Comparison of ENCODE assay signal across 26 mouse cellular contexts in the genomic region with DNA sequence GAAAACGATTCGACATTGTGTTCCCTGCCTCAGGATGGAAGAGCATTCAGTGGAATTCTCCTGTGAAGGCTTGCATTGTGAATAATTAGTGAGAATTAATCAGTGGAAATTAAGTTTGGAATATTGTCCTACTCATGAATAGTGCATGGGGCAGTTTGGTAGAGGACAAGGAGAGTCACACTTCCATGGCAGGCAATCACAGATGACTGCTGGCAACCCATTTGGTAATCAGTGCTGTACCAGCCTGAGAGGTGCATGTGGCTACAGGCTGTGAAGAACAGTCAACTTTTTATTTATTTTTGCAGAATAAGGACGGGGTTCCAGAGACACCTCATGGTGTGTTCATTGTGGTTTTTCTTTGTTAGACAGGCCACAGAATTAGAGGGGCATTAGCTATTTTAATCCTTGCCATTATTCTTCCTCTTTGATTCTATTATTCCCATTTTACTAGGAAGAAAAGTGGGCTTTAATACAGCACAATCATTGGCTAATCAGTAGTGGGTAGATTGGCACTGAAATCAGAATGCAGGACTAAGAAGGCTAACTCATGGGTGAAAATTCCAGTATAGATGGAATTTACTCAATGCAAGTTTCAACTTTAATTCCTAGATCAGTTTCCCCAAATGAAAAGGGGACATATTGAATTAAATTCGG.
DNase-seq lines count a peak whose midpoint lies in the region; ATAC-seq and TF ChIP-seq lines count a peak whose summit lies in the region.
"Had no signal": no experiment of that assay in that cellular context is flagged by ENCODE, and none has a peak within 500 bp of the region (broad histone marks: within the 10 kb centered on the region; RNA-seq: fewer than 3 reads in every experiment).

No protein-coding gene starts in this region.

- peak; percentile 54; the same call in 1 of the 2 replicates for ATAC-seq in hindbrain, embryonic 12.5 days (ENCODE audit: low FRiP score)
- no peak for ATAC-seq in hindbrain, postnatal 0 days
- peak; percentile 92 for ATAC-seq in forebrain, embryonic 13.5 days
- ATAC-seq in midbrain, embryonic 14.5 days (ENCODE audit: low FRiP score, low TSS enrichment): peak; percentile 37
- ATAC-seq: intestine, postnatal 0 days had no signal

- H3K4me3 ChIP-seq in hindbrain, embryonic 12.5 days: no peak overlapping the region
- H3K4me3 ChIP-seq in hindbrain, postnatal 0 days (ENCODE audit: low read length): no peak overlapping the region
- H3K4me3 ChIP-seq in forebrain, embryonic 13.5 days: no peak overlapping the region
- H3K4me3 ChIP-seq in midbrain, embryonic 14.5 days (replicated peaks; ENCODE audit: low read depth, low read length): no peak overlapping the region
- H3K4me3 ChIP-seq: embryonic facial prominence, embryonic 13.5 days; hindbrain, embryonic 13.5 days had no signal

- no peaks in the 10 kb centered on the region for H3K27me3 ChIP-seq in hindbrain, embryonic 12.5 days
- H3K27me3 ChIP-seq in hindbrain, postnatal 0 days (ENCODE audit: insufficient read depth, low read length): no peaks in the 10 kb centered on the region
- H3K27me3 ChIP-seq in forebrain, embryonic 13.5 days: no peaks in the 10 kb centered on the region
- no peaks in the 10 kb centered on the region for H3K27me3 ChIP-seq in midbrain, embryonic 14.5 days (ENCODE audit: control insufficient read depth, insufficient read depth, low read length)
- H3K27me3 ChIP-seq: embryonic facial prominence, embryonic 13.5 days; hindbrain, embryonic 13.5 days had no signal

- H3K4me2 ChIP-seq in hindbrain, embryonic 12.5 days (replicated peaks): no peak overlapping the region
- no peak overlapping the region for H3K4me2 ChIP-seq in hindbrain, postnatal 0 days (ENCODE audit: low read depth, low read length)
- peak overlapping the region; percentile 3 for H3K4me2 ChIP-seq in forebrain, embryonic 13.5 days
- H3K4me2 ChIP-seq in midbrain, embryonic 14.5 days (ENCODE audit: low read length): no peak overlapping the region
- H3K4me2 ChIP-seq: embryonic facial prominence, embryonic 13.5 days; hindbrain, embryonic 13.5 days had no signal

- no peak overlapping the region for H3K27ac ChIP-seq in hindbrain, embryonic 12.5 days
- H3K27ac ChIP-seq in hindbrain, postnatal 0 days: no peak overlapping the region
- H3K27ac ChIP-seq in forebrain, embryonic 13.5 days: peak overlapping the region; percentile 65; the same call in 1 of the 2 replicates
- no peak overlapping the region for H3K27ac ChIP-seq in midbrain, embryonic 14.5 days (replicated peaks; ENCODE audit: low read depth, low read length)
- H3K27ac ChIP-seq: embryonic facial prominence, embryonic 13.5 days; hindbrain, embryonic 13.5 days; liver, embryonic 14.5 days; macrophage; stomach, postnatal 0 days had no signal

- no peaks in the 10 kb centered on the region for H3K9me3 ChIP-seq in hindbrain, embryonic 12.5 days (replicated peaks)
- H3K9me3 ChIP-seq in hindbrain, postnatal 0 days (ENCODE audit: low read length): no peaks in the 10 kb centered on the region
- H3K9me3 ChIP-seq in forebrain, embryonic 13.5 days (replicated peaks): no peaks in the 10 kb centered on the region
- no peaks in the 10 kb centered on the region for H3K9me3 ChIP-seq in midbrain, embryonic 14.5 days (ENCODE audit: control insufficient read depth, low read length)
- H3K9me3 ChIP-seq: embryonic facial prominence, embryonic 13.5 days; hindbrain, embryonic 13.5 days had no signal

- 68% methylated on average over 4 of the region's 4 CpGs for WGBS in hindbrain, embryonic 12.5 days
- 54% methylated on average over 4 of the region's 4 CpGs for WGBS in hindbrain, postnatal 0 days
- WGBS in forebrain, embryonic 13.5 days: 11% methylated on average over 4 of the region's 4 CpGs
- WGBS in midbrain, embryonic 14.5 days: 57% methylated on average over 4 of the region's 4 CpGs

- DNase-seq in hindbrain, postnatal 0 days (ENCODE audit: low spot score): no peak
- DNase-seq in brain, embryonic 18.5 days (ENCODE audit: low read depth, low spot score): peak; percentile 10
- DNase-seq in midbrain, embryonic 14.5 days: no peak
- DNase-seq in Muller cell, postnatal 12 days (ENCODE audit: inconsistent ontology term): no peak
- DNase-seq in urinary bladder, postnatal 10 days (ENCODE audit: low spot score): no peak
- DNase-seq: adrenal gland, postnatal 25 days; cerebellum, adult 8-10 months; cerebellum, postnatal 36 days; gastrocnemius, postnatal 10 days; heart, postnatal 14 days; kidney, postnatal 14 days; layer of hippocampus, adult 9-11 months; liver; lung, adult 2 months; lung, postnatal 10 days; right cerebral cortex, postnatal 25 days; thymus, adult 18-20 months; thymus, postnatal 25 days had no signal

- no peak for TF ChIP-seq CTCF in hindbrain, postnatal 0 days (IDR thresholded peaks at IDR 0.05; ENCODE audit: low read depth)

- H3K9ac ChIP-seq in hindbrain, embryonic 12.5 days: no peak overlapping the region
- no peak overlapping the region for H3K9ac ChIP-seq in hindbrain, postnatal 0 days (replicated peaks; ENCODE audit: low read length)
- no peak overlapping the region for H3K9ac ChIP-seq in forebrain, embryonic 13.5 days
- no peak overlapping the region for H3K9ac ChIP-seq in midbrain, embryonic 14.5 days (replicated peaks; ENCODE audit: low read length)
- H3K9ac ChIP-seq: embryonic facial prominence, embryonic 13.5 days; hindbrain, embryonic 13.5 days; liver, embryonic 14.5 days had no signal

- no peaks in the 10 kb centered on the region for H3K4me1 ChIP-seq in hindbrain, embryonic 12.5 days
- H3K4me1 ChIP-seq in hindbrain, postnatal 0 days (ENCODE audit: insufficient read depth, low read length): no peaks in the 10 kb centered on the region
- H3K4me1 ChIP-seq in forebrain, embryonic 13.5 days: peaks cover 36% of the 10 kb centered on the region
- H3K4me1 ChIP-seq in midbrain, embryonic 14.5 days (ENCODE audit: control insufficient read depth, insufficient read depth, low read length): no peaks in the 10 kb centered on the region
- H3K4me1 ChIP-seq: hindbrain, embryonic 13.5 days had no signal

- no peaks in the 10 kb centered on the region for H3K36me3 ChIP-seq in hindbrain, embryonic 12.5 days
- no peaks in the 10 kb centered on the region for H3K36me3 ChIP-seq in hindbrain, postnatal 0 days (ENCODE audit: insufficient read depth, low read length)
- no peaks in the 10 kb centered on the region for H3K36me3 ChIP-seq in forebrain, embryonic 13.5 days (ENCODE audit: poor library complexity, severe bottlenecking)
- H3K36me3 ChIP-seq in midbrain, embryonic 14.5 days (ENCODE audit: control insufficient read depth, insufficient read depth, low read length): no peaks in the 10 kb centered on the region
- H3K36me3 ChIP-seq: embryonic facial prominence, embryonic 13.5 days; hindbrain, embryonic 13.5 days had no signal
